Mouse (Mus musculus) naive thymus-derived CD4-positive, alpha-beta T cell, adult 2 months (primary cell): ENCODE results near the gene Casc1.
A peak's percentile ranks its signal among the peaks of the same experiment; 100 is the strongest.
"Not testable (repeated sequence)": the region's sequence is repeated elsewhere in the genome, so short reads cannot be mapped to it uniquely, and the experiment has no call there.

ENCODE experiments used
- DNase-seq: peaks from one replicate; pipeline ENCODE4 v3.0.0-alpha.2; 2011; ENCODE audit warnings: low read depth

Casc1 gene

GRCm38 (mm10) chr6:145136831-145137230, 74.0 kb downstream of the Casc1 start:
- DNase-seq: no peak

GRCm38 (mm10) chr6:145135804-145136203, 75.0 kb downstream of the Casc1 start:
- DNase-seq: no peak

- DNase-seq: no peak
Observed at GRCm38 (mm10) chr6:145135295-145135694, 75.5 kb downstream of the Casc1 start.

GRCm38 (mm10) chr6:145132969-145133368, 77.8 kb downstream of the Casc1 start:
- not testable (repeated sequence) for DNase-seq

- DNase-seq: no peak
Observed at GRCm38 (mm10) chr6:145131991-145132390, 78.8 kb downstream of the Casc1 start.

DNA sequence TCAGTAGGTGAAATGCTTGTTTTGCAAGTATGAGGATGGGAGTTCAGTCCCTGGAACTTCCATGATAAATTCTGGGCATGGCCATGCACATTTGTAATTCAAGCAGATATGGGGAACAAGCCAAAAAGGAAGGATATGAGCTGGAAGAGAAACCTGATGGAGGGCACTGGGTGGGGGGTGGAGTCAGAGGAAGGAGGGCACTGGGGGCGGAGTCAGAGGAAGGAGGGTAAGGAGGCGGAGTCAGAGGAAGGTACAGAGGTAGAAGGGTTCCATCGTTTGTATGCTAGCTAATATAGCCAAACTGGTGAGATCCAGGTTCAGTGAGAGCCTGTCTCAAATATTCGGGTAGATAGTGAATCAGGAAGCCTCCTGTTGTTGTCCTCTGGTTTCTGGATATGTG, 81.2 kb downstream of the Casc1 start:
- no peak for DNase-seq

- peak; percentile 50 for DNase-seq
Observed at GRCm38 (mm10) chr6:145127652-145128051, 83.2 kb downstream of the Casc1 start.

DNA sequence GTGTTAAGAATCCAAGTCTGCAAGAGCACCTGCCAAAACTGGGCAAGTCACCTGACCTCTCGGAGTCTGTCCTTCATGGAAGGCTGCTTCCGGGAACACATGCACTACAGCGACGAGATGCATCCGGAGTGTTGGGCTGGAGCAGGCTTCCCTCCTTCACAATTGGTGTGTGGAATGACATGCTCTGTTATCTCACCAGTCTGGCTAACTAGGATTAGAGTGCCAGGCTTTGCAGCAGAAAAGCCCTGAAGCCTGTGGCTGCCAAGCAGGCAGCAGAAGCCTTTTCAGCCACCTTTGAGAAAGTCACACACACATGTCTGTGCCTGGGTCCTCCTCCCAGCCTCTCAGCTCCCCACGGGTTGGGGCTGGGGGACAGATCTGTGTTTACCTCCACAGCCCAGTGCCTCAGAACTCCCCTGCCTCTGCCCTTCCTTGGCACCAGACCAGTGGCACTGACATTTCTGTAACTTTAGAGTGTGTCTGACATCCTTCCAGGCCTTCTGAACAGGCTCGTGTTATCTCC, 85.2 kb downstream of the Casc1 start:
- DNase-seq: no peak
